Mouse (Mus musculus) ES-E14 (cell line): ENCODE data around the gene Gna14. TPM values are rescaled to one million over a fixed set of nuclear protein-coding genes. Genes with fewer than 3 reads are reported as not detected.

ENCODE experiments used
- DNase-seq: peaks from one replicate; pipeline ENCODE4 v3.0.0-alpha.2; 2013; ENCODE audit warnings: low read depth, low spot score
- H3K27ac ChIP-seq: 2 replicates; pipeline ENCODE4 v1.5.1; 2012; ENCODE audit warnings: low read depth, mild to moderate bottlenecking, low read length, moderate library complexity, mixed read lengths; ENCODE audit not compliant: poor library complexity, insufficient read depth, severe bottlenecking
- H3K36me3 ChIP-seq: 2 replicates; pipeline ENCODE4 v1.6.1; 2012; ENCODE audit warnings: mild to moderate bottlenecking, low read length, moderate library complexity, mixed read lengths; ENCODE audit not compliant: control insufficient read depth, poor library complexity, insufficient read depth, severe bottlenecking
- H3K4me1 ChIP-seq, 2 experiments: fragments of 150-350 bp in 1 of 2; sonication (generic) in 1 of 2; 2 replicates each; pipeline ENCODE4 v1.6.1; 2012; ENCODE audit warnings: low read length in 2 of 2, mild to moderate bottlenecking in 1 of 2, mixed read lengths in 1 of 2; ENCODE audit not compliant: control insufficient read depth in 2 of 2, insufficient read depth in 2 of 2, poor library complexity in 1 of 2
- H3K4me3 ChIP-seq, 2 experiments: fragments of 150-350 bp in 1 of 2; sonication (generic) in 1 of 2; 2 replicates each; pipeline ENCODE4 v1.5.1; 2012; ENCODE audit warnings: low read length in 2 of 2, low read depth in 1 of 2, mild to moderate bottlenecking in 1 of 2, mixed read lengths in 1 of 2; ENCODE audit not compliant: insufficient read depth in 1 of 2, poor library complexity in 1 of 2, severe bottlenecking in 1 of 2
- H3K9ac ChIP-seq: 2 replicates; pipeline ENCODE4 v1.6.1; 2012; ENCODE audit warnings: low read depth, mild to moderate bottlenecking, low read length, mixed read lengths; ENCODE audit not compliant: poor library complexity, insufficient read depth, severe bottlenecking
- H3K9me3 ChIP-seq: fragments of 150-350 bp; sonication (generic); 2 replicates; pipeline ENCODE4 v1.6.1; 2012; ENCODE audit warnings: low read depth, mild to moderate bottlenecking, low read length; ENCODE audit not compliant: control insufficient read depth, insufficient read depth
- CHD2 ChIP-seq: IDR thresholded peaks from 2 replicates; pipeline ENCODE4 v1.6.1; 2014; ENCODE audit warnings: mild to moderate bottlenecking, low read depth, low read length, inconsistent platforms
- HCFC1 ChIP-seq: IDR thresholded peaks from 2 replicates; pipeline ENCODE4 v1.6.1; 2012; ENCODE audit warnings: low read length, inconsistent platforms, borderline replicate concordance; ENCODE audit not compliant: insufficient read depth
- MAFK ChIP-seq: IDR thresholded peaks from 2 replicates; pipeline ENCODE4 v1.6.1; 2014; ENCODE audit warnings: mild to moderate bottlenecking, low read depth, low read length, inconsistent platforms; ENCODE audit not compliant: insufficient read depth
- ZC3H11A ChIP-seq: IDR thresholded peaks from 2 replicates; pipeline ENCODE4 v1.6.1; 2012; ENCODE audit warnings: low read depth, mild to moderate bottlenecking, inconsistent platforms, low read length, borderline replicate concordance
- ZNF384 ChIP-seq: IDR thresholded peaks from 2 replicates; pipeline ENCODE4 v1.6.1; 2012; ENCODE audit warnings: low read depth, low read length, inconsistent platforms
- in situ Hi-C, 2 experiments: fragments of 600-800 bp; cut with MboI; formaldehyde crosslinking; loops; one replicate each; pipeline ENCODE4 v1.15.1; 2025; ENCODE audit warnings: low sequenced_read_pairs in 2 of 2, inconsistent platforms in 1 of 2; ENCODE audit not compliant: unreplicated experiment in 2 of 2
- total RNA-seq: library from RNA; depleted of rRNA; stranded (reverse); fragments of 300-350 nt; gene quantifications from 2 replicates; pipeline ENCODE4 v1.2.3, GENCODE M21; 2012

Gna14 gene
- total RNA-seq, 1 experiment: 2.5 TPM

DNA sequence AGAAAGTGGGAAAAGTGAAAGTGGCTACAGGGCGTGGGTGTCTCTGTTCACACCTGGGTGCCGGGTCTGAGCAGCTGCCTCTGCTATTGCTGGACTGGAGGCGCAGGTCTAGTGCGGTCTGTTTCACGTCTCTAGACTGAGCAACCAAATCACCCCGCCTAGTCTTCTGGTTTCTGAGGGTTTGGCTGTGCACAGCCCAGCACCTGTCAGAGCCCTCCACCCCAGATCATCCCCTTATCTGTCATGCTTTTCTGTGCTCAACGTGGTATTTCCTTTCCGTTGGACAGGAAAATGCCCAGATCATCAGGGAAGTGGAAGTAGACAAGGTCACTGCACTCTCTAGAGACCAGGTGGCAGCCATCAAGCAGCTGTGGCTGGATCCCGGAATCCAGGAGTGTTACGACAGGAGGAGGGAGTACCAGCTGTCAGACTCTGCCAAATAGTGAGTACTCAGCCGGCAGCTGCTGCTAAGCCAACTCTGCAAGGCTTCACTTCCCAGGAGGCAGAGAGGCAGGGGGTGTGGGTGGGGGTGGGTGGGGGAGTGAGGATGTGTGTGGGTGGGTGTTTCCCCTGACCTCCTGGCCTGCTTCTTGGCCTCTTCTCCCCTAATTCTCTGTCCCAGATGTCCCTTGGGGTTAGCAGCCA lies 163.2 kb downstream of the Gna14 start:
- TF ChIP-seq CHD2: no peak
- no peak for TF ChIP-seq ZNF384
- TF ChIP-seq ZC3H11A: no peak
- TF ChIP-seq MAFK: no peak
- TF ChIP-seq HCFC1: no peak
- no peak overlapping the region for H3K9ac ChIP-seq
- H3K4me3 ChIP-seq: peak overlapping the region in 1 of 2 experiments; percentile 26; a peak in 1 of 4 replicates
- peak; percentile 1 for DNase-seq
- no peak overlapping the region for H3K27ac ChIP-seq
- peaks cover 2 to 9% of the 10 kb centered on the region in 2 experiments; a peak in 1 of 4 replicates for H3K4me1 ChIP-seq
- no peaks in the 10 kb centered on the region for H3K36me3 ChIP-seq
- H3K9me3 ChIP-seq: no peaks in the 10 kb centered on the region
- in situ Hi-C loops: no loop called here

DNA sequence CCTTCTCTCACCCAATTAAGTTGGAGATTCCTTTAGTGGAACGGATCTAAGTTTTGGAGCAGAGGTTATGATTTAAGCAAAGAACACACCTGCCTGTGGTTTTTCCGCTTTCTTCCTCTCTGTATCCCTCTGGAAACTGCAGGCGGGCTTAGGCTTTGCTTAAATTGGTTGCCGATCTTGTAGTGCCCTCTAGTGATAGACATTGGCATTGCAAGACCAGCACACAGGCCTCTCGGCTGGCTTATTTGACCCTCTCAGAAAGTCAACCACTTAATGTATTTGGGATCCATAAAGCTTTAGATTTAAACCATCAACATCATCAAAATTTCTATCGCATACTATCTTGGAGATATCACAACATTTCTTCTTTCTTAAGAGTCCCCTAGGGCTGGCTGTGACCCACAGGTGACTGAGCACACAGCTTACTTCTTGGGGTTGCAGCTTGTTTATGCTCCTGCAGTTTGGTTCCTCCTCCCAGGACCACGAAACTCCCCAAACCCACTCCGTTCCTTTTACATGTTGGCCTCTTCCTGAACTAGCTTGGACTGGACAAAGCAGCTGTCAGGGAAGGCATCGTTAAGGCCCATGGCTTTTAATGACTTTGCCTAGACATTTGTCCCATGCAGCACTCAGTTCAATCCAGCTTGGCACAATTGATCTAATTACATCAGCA lies 163.9 kb downstream of the Gna14 start:
- TF ChIP-seq ZC3H11A: peak; percentile 92; the same call in 1 of the 2 replicates
- no peak for TF ChIP-seq CHD2
- no peak for TF ChIP-seq MAFK
- no peak for TF ChIP-seq ZNF384
- H3K9me3 ChIP-seq: no peaks in the 10 kb centered on the region
- peaks cover 2 to 9% of the 10 kb centered on the region in 2 experiments; a peak in 1 of 4 replicates for H3K4me1 ChIP-seq
- DNase-seq: peak; percentile 78
- no peak overlapping the region for H3K9ac ChIP-seq
- H3K27ac ChIP-seq: no peak overlapping the region
- H3K36me3 ChIP-seq: no peaks in the 10 kb centered on the region
- in situ Hi-C loops: no loop called here
- H3K4me3 ChIP-seq: peak overlapping the region in 1 of 2 experiments; percentile 26; a peak in 1 of 4 replicates

DNA sequence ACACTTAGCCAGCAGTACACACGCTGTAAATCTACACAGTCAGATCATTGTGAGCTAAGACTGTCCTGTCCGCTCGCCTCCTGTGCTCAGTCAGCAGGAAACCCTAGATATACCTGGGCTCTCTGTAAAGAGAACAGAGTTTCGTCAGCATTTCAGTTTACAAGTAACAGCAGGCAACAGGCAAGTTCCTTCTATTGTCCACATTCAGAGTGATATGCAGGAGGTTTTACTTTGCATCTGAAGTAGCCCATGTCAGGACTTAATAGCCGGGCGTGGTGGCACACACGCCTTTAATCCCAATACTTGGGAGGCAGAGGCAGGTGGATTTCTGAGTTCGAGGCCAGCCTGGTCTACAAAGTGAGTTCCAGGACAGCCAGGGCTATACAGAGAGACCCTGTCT lies 166.5 kb downstream of the Gna14 start:
- TF ChIP-seq ZC3H11A (no peak), HCFC1 (no peak), CHD2 (no peak), MAFK (no peak), ZNF384 (no peak)
- Histone ChIP-seq H3K36me3 (no peaks in the 10 kb centered on the region), H3K4me3 (no peak overlapping the region), H3K27ac (no peak overlapping the region), H3K9me3 (no peaks in the 10 kb centered on the region), H3K9ac (no peak overlapping the region), H3K4me1 (peaks cover 2 to 9% of the 10 kb centered on the region in 2 experiments; a peak in 1 of 4 replicates)
- no peak for DNase-seq
- in situ Hi-C loops: no loop called here

DNA sequence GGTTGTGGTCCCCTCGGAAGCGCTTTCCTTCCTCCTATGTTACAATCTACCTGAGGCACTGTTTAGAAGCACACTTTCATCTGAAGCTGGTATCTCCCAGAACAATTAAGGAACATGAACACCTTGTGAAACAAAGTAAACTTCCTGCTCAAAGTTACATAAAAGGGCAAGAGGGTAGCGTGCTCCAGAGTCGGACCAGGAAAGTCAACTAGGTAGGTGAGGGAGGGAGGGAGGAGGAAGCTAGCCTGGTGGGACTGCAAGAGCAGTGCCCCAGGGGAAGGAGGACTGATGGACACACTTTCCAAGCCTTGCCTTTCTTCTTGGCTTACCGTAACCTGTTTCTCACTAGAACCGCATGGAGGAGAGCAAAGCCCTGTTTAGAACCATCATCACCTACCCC lies 172.1 kb downstream of the Gna14 start:
- no peaks in the 10 kb centered on the region for H3K4me1 ChIP-seq
- no peak for TF ChIP-seq ZNF384
- TF ChIP-seq CHD2: no peak
- DNase-seq: no peak
- in situ Hi-C loops: no loop called here
- H3K9me3 ChIP-seq: no peaks in the 10 kb centered on the region
- no peak overlapping the region for H3K9ac ChIP-seq
- H3K36me3 ChIP-seq: no peaks in the 10 kb centered on the region
- no peak overlapping the region for H3K27ac ChIP-seq
- no peak overlapping the region for H3K4me3 ChIP-seq
